Mouse (Mus musculus): ENCODE data around the gene Kcnd2. TPM values are rescaled to one million over a fixed set of nuclear protein-coding genes. Genes with fewer than 3 reads are reported as not detected.

Kcnd2 gene
- polyA plus RNA-seq, 1 experiment from 2014 or later: 0.57 TPM

GRCm38 (mm10) chr6:21259031-21259430, 43.7 kb downstream of the Kcnd2 start:
- 62% methylated on average over 5 of the region's 5 CpGs for WGBS
- ATAC-seq (ENCODE audit: insufficient read depth, low FRiP score): no peak
- H3K4me3 ChIP-seq (replicated peaks; ENCODE audit: low read length): no peak overlapping the region

GRCm38 (mm10) chr6:21267897-21268296, 52.6 kb downstream of the Kcnd2 start:
- H3K36me3 ChIP-seq (ENCODE audit: control insufficient read depth, insufficient read depth, low read length): no peaks in the 10 kb centered on the region
- 46% methylated on average over 2 of the region's 2 CpGs for whole genome bisulfite sequencing

More at GRCm38 (mm10) chr6:21259031-21259430, 43.7 kb downstream of the Kcnd2 start:
- H3K4me2 ChIP-seq (ENCODE audit: low read depth, low read length): no peak overlapping the region
- no peaks in the 10 kb centered on the region for H3K27me3 ChIP-seq (ENCODE audit: control insufficient read depth, insufficient read depth, low read length)
- H3K27ac ChIP-seq (ENCODE audit: low read length): no peak overlapping the region
- no peaks in the 10 kb centered on the region for H3K4me1 ChIP-seq (ENCODE audit: control insufficient read depth, insufficient read depth, low read length)
- H3K9me3 ChIP-seq (replicated peaks; ENCODE audit: control insufficient read depth, low read length): no peaks in the 10 kb centered on the region
- H3K9ac ChIP-seq (ENCODE audit: low read length): no peak overlapping the region
- no peaks in the 10 kb centered on the region for H3K36me3 ChIP-seq (ENCODE audit: control insufficient read depth, insufficient read depth, low read length)

GRCm38 (mm10) chr6:21277343-21277933, 62.1 kb downstream of the Kcnd2 start:
- no peak for ATAC-seq (ENCODE audit: insufficient read depth, low FRiP score)

More at GRCm38 (mm10) chr6:21267897-21268296, 52.6 kb downstream of the Kcnd2 start:
- H3K4me3 ChIP-seq (replicated peaks; ENCODE audit: low read length): no peak overlapping the region
- ATAC-seq (ENCODE audit: insufficient read depth, low FRiP score): no peak
- no peak overlapping the region for H3K4me2 ChIP-seq (ENCODE audit: low read depth, low read length)
- H3K9me3 ChIP-seq (replicated peaks; ENCODE audit: control insufficient read depth, low read length): no peaks in the 10 kb centered on the region
- H3K27me3 ChIP-seq (ENCODE audit: control insufficient read depth, insufficient read depth, low read length): no peaks in the 10 kb centered on the region
- no peak overlapping the region for H3K27ac ChIP-seq (ENCODE audit: low read length)
- H3K9ac ChIP-seq (ENCODE audit: low read length): no peak overlapping the region
- H3K4me1 ChIP-seq (ENCODE audit: control insufficient read depth, insufficient read depth, low read length): no peaks in the 10 kb centered on the region

GRCm38 (mm10) chr6:21304943-21305342, 89.6 kb downstream of the Kcnd2 start:
- Histone ChIP-seq H3K36me3 (ENCODE audit: control insufficient read depth, insufficient read depth, low read length) (no peaks in the 10 kb centered on the region), H3K27ac (ENCODE audit: low read length) (no peak overlapping the region), H3K4me3 (replicated peaks; ENCODE audit: low read length) (no peak overlapping the region), H3K4me1 (ENCODE audit: control insufficient read depth, insufficient read depth, low read length) (no peaks in the 10 kb centered on the region), H3K4me2 (ENCODE audit: low read depth, low read length) (no peak overlapping the region), H3K9ac (ENCODE audit: low read length) (no peak overlapping the region), H3K9me3 (replicated peaks; ENCODE audit: control insufficient read depth, low read length) (no peaks in the 10 kb centered on the region), H3K27me3 (ENCODE audit: control insufficient read depth, insufficient read depth, low read length) (no peaks in the 10 kb centered on the region)
- ATAC-seq (ENCODE audit: insufficient read depth, low FRiP score): no peak
- WGBS: 89% methylated on average over 4 of the region's 4 CpGs

More at GRCm38 (mm10) chr6:21277343-21277933, 62.1 kb downstream of the Kcnd2 start:
- Histone ChIP-seq H3K4me2 (ENCODE audit: low read depth, low read length) (no peak overlapping the region), H3K9ac (ENCODE audit: low read length) (no peak overlapping the region), H3K4me1 (ENCODE audit: control insufficient read depth, insufficient read depth, low read length) (no peaks in the 10 kb centered on the region), H3K9me3 (replicated peaks; ENCODE audit: control insufficient read depth, low read length) (no peaks in the 10 kb centered on the region), H3K4me3 (replicated peaks; ENCODE audit: low read length) (no peak overlapping the region), H3K36me3 (ENCODE audit: control insufficient read depth, insufficient read depth, low read length) (no peaks in the 10 kb centered on the region), H3K27ac (ENCODE audit: low read length) (no peak overlapping the region), H3K27me3 (ENCODE audit: control insufficient read depth, insufficient read depth, low read length) (no peaks in the 10 kb centered on the region)
- WGBS: 62% methylated on average over 6 of the region's 6 CpGs

GRCm38 (mm10) chr6:21310159-21310558, 94.9 kb downstream of the Kcnd2 start:
- Histone ChIP-seq H3K4me1 (ENCODE audit: control insufficient read depth, insufficient read depth, low read length) (no peaks in the 10 kb centered on the region), H3K27ac (ENCODE audit: low read length) (no peak overlapping the region), H3K36me3 (ENCODE audit: control insufficient read depth, insufficient read depth, low read length) (no peaks in the 10 kb centered on the region), H3K9ac (ENCODE audit: low read length) (no peak overlapping the region), H3K27me3 (ENCODE audit: control insufficient read depth, insufficient read depth, low read length) (no peaks in the 10 kb centered on the region), H3K9me3 (replicated peaks; ENCODE audit: control insufficient read depth, low read length) (no peaks in the 10 kb centered on the region), H3K4me3 (replicated peaks; ENCODE audit: low read length) (no peak overlapping the region), H3K4me2 (ENCODE audit: low read depth, low read length) (no peak overlapping the region)
- WGBS: 90% methylated on average over 3 of the region's 3 CpGs
- no peak for ATAC-seq (ENCODE audit: insufficient read depth, low FRiP score)

GRCm38 (mm10) chr6:21321407-21321806, 106.1 kb downstream of the Kcnd2 start:
- Histone ChIP-seq H3K4me3 (replicated peaks; ENCODE audit: low read length) (no peak overlapping the region), H3K36me3 (ENCODE audit: control insufficient read depth, insufficient read depth, low read length) (no peaks in the 10 kb centered on the region), H3K27me3 (ENCODE audit: control insufficient read depth, insufficient read depth, low read length) (no peaks in the 10 kb centered on the region), H3K27ac (ENCODE audit: low read length) (no peak overlapping the region), H3K4me2 (ENCODE audit: low read depth, low read length) (no peak overlapping the region), H3K4me1 (ENCODE audit: control insufficient read depth, insufficient read depth, low read length) (no peaks in the 10 kb centered on the region), H3K9ac (ENCODE audit: low read length) (no peak overlapping the region), H3K9me3 (replicated peaks; ENCODE audit: control insufficient read depth, low read length) (no peaks in the 10 kb centered on the region)
- 82% methylated on average over 6 of the region's 6 CpGs for WGBS
- no peak for ATAC-seq (ENCODE audit: insufficient read depth, low FRiP score)

- Histone ChIP-seq H3K4me2 (ENCODE audit: low read depth, low read length) (no peak overlapping the region), H3K9ac (ENCODE audit: low read length) (no peak overlapping the region), H3K27me3 (ENCODE audit: control insufficient read depth, insufficient read depth, low read length) (no peaks in the 10 kb centered on the region), H3K9me3 (replicated peaks; ENCODE audit: control insufficient read depth, low read length) (no peaks in the 10 kb centered on the region), H3K4me1 (ENCODE audit: control insufficient read depth, insufficient read depth, low read length) (no peaks in the 10 kb centered on the region), H3K27ac (ENCODE audit: low read length) (no peak overlapping the region), H3K36me3 (ENCODE audit: control insufficient read depth, insufficient read depth, low read length) (no peaks in the 10 kb centered on the region), H3K4me3 (replicated peaks; ENCODE audit: low read length) (no peak overlapping the region)
- WGBS: 82% methylated on average over 4 of the region's 4 CpGs
- ATAC-seq (ENCODE audit: insufficient read depth, low FRiP score): no peak
These were observed 106.9 kb downstream of the Kcnd2 start for GRCm38 (mm10) chr6:21322211-21322610.

GRCm38 (mm10) chr6:21325251-21325650, 109.9 kb downstream of the Kcnd2 start:
- WGBS: 63% methylated on average over 1 of the region's 1 CpGs

GRCm38 (mm10) chr6:21327081-21327737, 111.9 kb downstream of the Kcnd2 start:
- WGBS: 69% methylated on average over 4 of the region's 4 CpGs
- Histone ChIP-seq H3K9ac (ENCODE audit: low read length) (no peak overlapping the region), H3K36me3 (ENCODE audit: control insufficient read depth, insufficient read depth, low read length) (no peaks in the 10 kb centered on the region), H3K27me3 (ENCODE audit: control insufficient read depth, insufficient read depth, low read length) (no peaks in the 10 kb centered on the region), H3K4me1 (ENCODE audit: control insufficient read depth, insufficient read depth, low read length) (no peaks in the 10 kb centered on the region), H3K9me3 (replicated peaks; ENCODE audit: control insufficient read depth, low read length) (no peaks in the 10 kb centered on the region), H3K4me3 (replicated peaks; ENCODE audit: low read length) (no peak overlapping the region), H3K27ac (ENCODE audit: low read length) (no peak overlapping the region), H3K4me2 (ENCODE audit: low read depth, low read length) (no peak overlapping the region)
- no peak for ATAC-seq (ENCODE audit: insufficient read depth, low FRiP score)

More at GRCm38 (mm10) chr6:21325251-21325650, 109.9 kb downstream of the Kcnd2 start:
- Histone ChIP-seq H3K9ac (ENCODE audit: low read length) (no peak overlapping the region), H3K4me2 (ENCODE audit: low read depth, low read length) (no peak overlapping the region), H3K4me3 (replicated peaks; ENCODE audit: low read length) (no peak overlapping the region), H3K9me3 (replicated peaks; ENCODE audit: control insufficient read depth, low read length) (no peaks in the 10 kb centered on the region), H3K36me3 (ENCODE audit: control insufficient read depth, insufficient read depth, low read length) (no peaks in the 10 kb centered on the region), H3K4me1 (ENCODE audit: control insufficient read depth, insufficient read depth, low read length) (no peaks in the 10 kb centered on the region), H3K27me3 (ENCODE audit: control insufficient read depth, insufficient read depth, low read length) (no peaks in the 10 kb centered on the region), H3K27ac (ENCODE audit: low read length) (no peak overlapping the region)
- ATAC-seq (ENCODE audit: insufficient read depth, low FRiP score): no peak

Measured in stomach, embryonic 16.5 days (tissue).